Mouse (Mus musculus): ENCODE measurements around the gene Crabp1. TPM values are rescaled to one million over a fixed set of nuclear protein-coding genes. Genes with fewer than 3 reads are reported as not detected.

Gene Crabp1
- 10 to 100 TPM; 11.0 to 25.5 (median 15.2) TPM for total RNA-seq (2022)

DNA sequence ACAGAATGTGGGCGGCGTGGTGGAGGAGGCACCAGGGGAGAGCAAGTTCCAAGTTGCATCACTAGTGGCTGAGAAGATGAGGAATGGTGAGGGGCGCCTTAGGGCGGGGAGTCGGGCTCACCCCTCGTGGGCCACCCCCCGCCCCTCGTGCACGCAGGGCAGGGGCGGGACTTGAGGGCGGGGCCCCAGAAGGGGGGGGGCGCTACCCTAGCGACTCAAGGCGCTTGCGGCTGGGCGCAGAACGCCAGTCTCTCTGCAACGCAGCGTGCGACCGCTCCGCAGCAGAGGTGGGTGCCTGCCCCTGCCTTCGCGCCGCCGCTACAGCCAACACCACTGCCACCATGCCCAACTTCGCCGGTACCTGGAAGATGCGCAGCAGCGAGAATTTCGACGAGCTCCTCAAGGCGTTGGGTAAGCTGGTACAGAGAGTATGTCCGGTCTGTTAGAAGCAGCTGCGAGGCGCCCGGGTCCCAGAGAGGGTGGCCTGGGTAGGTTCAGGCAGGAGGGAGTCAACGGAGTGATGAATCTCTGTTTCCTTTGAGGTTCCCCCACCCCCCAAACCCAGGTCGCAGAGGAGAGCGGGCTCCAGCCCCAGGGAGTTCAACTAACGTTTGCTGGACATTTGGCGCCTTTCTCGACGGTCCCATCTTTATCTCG is at the start of gene Crabp1:
Crabp1 (plus strand) TSS at position 188 of the 657 bp plus-strand sequence.
- no peak for DNase-seq

DNA sequence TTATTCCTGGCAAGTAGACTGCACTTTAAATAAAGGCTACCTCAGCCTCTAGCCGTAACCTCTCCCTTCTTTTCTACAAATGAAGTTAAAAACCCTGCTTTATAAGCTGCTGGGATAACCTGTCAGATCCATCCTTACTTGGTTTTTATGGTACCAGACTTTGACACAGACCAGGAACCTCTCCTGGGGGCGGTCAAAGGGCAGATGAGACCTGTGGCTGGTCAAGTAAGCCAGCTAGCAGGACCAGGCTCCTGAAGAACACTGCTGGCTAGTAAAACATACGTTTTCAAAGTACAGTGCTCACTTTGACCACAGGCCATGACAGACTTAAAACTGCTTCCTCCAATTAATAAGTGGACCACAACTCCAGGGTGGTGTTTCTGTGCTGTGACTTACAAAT is 48.8 kb upstream of the Crabp1 start:
- no peak for DNase-seq

DNA sequence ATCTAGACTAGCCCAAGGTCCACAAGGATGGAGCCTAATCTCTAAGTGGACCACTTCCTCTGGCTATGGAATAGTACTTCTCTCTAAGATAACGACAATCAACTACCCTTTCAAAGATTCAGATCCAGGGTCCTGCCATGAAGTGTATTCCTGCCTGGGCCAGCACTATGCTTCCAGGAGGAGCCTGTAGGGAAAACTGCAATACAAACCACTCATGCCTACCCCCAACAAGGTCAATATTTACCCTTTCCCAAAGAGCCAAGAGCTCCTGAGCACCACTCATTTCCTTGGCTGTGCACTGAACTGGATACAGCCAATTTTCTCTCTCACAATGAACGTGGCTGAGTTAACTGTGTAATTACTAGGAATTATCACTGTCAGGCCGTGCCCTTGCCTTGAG is 47.0 kb upstream of the Crabp1 start:
- DNase-seq = no peak

DNA sequence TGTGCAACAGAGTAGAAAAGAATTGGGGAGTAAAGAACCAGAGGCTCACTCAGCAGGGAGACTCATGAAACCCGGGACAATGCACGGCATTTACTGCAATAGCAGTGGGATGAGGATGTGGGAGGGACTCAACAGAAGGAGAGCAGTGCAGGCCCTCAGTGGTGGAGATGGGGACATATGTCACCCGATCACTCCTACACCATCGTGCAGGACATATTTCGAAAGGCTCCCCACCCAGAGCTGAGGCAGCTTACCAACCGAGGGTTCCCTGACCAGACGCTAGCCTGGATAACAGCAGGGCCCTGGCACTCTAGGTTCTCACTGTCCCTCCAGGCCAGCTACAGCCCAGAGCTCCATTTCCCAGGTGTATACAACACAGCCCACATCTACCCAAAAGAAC is 42.4 kb upstream of the Crabp1 start:
- no peak for DNase-seq

DNA sequence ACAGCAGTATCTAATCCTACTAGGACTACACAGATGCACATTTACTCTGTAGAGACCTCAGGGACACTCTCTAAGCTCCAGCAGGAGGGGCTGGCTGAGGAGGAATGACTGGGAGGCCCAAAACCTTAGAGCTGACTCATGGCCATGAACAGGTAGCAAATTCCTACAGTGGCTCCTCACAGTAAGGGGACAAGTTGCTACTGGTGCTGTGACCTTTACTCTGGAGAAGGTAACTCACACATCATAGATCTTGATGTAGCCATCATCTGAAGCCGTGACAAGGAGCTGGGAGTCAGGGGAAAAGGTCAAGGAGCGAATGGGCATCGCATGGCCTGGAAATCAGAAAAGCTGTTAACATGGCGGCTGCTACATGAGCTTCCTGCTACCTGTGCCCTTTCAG is 42.0 kb upstream of the Crabp1 start:
- no peak for DNase-seq

DNA sequence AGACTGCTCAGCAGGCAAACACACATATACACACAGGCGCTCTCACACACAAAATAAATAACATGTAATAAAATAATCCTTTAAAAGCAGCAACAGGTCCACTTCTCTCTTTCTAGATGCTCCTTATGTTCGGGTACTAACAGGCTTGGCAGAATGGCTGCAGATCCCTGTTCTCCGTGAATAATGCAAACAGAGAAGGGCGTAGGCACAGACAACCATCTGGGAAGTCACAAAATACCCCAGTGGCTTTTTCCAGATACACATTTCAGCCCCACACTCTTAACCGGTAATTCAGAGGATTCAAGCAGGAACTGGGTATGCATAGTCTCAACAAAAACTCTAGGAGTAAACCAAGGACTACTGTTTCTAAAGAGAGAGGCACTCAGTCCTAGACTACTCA is 38.2 kb upstream of the Crabp1 start:
- DNase-seq = no peak

DNA sequence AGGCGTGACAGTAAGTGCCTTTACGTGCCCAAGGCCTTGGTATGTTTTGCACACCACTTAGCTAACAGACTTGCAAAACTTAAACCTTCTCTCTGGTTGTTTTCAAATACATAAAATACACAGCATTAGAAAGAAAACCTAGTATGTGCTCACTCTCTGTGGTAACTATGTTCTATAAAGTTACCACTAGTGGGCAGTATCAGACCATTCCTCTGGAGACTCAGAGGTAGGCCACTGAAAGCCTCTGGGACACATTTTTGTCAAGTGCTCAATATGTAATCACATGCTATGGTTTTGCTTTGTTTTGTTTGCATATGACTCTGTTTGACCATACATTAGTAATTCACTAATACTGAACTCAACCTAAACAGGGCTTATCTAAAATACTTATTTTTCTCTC is 32.4 kb upstream of the Crabp1 start:
- DNase-seq = no peak

DNA sequence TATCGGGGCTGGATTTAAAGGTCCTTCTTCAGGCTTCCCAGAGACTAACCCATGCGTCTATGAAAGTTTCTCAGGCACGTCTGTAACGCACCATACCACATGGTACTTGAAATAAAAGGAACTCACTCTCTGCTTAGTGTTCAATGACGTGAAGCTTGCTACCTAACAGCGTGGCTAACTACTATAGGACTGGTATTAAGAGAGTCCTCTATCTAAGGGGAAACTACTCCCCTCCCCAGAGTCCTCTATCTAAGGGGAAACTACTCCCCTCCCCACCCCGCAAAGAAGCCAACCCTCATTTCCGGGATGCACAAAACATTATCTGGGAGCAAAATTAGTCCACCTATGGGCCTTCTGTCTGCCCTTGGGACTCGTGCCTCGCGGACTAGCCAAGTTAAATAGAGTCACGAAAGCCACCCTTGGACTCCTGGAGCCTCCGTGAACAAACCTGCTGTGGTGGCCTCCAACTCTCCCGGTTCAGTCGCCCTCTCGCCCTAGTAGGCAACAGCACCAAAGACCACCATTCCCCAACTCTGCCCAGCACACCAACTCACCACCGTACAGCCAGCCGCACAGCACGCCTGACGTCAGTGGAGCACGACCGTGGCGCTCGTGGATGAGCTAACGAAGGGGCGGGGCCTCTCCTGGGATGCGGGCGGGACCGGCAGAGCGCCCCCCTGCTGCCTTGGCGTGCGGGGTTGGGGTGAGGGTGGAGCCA is 30.5 kb upstream of the Crabp1 start, which contains the start of gene Wdr61:
Wdr61 (minus strand) TSS at position 599 of the 718 bp plus-strand sequence.
- peak; percentile 95 for DNase-seq

DNA sequence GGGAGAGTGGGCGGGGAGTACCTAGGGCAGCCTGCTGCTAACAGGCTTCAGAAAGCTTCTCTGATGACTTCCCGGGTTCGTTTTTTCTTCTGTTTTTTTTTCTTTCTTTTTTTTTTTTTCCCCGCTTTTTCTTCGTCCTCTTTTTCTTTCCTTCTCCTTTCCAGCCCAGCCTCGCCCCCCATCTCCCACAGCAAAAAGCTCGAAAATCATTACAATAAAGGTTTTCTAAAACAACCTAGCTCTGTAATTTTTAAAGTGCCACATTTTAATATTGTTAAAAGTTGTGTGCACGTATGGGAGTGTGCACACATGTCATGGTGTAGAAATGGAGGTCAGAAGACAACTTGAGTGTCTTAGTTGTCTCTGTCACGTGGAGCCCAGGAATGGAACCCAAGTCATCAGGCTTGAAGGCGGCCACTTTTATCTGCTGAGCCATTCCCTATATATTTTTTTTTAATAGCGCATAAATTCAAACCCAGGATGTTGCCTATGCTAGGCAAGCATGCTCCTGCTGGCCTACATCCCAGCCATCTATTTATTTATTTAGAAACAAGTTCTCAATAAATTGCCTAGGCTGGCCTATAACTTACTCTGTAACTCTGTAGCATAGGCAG is 29.8 kb upstream of the Crabp1 start:
- DNase-seq = no peak

DNA sequence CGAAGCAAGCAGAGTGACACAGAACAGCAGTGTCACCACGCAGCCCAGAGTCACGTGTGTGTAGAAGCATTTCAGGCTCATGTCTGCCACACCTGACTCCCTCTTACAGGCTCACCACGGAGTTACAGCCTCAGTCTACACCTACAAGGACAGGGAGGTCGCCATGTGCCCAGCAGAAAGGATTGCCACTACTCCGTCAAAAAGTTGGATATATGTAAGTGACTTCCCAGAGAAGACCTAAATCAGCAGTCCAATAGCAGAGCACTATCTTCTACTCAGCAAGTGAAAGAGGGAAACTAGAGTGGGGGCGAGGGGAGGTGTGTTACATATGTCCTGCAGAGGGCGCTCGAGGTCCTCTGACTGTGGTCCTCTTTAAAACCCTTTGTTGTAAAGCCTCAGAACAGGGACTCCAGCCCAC is 28.3 kb upstream of the Crabp1 start:
- DNase-seq = no peak

DNA sequence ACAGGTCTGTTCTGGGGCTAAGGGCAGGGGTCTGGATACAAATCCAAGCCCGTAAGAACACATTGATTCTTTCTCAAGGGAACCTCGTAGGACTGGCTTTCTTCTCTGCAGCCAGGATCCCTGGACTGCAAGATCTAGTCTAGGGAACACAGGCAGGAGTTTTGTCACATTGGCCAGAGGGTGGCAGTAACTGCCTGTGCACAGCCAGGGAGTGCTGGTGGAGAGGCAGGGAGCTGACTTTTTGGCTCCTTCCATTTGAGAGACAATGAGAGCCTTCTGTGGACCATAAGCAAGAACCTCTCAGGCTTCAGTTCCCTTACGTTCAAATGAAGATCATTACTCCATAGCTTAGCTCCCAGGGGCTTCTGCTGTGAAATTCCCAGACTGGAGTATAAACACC is 26.2 kb upstream of the Crabp1 start:
- DNase-seq = no peak

DNA sequence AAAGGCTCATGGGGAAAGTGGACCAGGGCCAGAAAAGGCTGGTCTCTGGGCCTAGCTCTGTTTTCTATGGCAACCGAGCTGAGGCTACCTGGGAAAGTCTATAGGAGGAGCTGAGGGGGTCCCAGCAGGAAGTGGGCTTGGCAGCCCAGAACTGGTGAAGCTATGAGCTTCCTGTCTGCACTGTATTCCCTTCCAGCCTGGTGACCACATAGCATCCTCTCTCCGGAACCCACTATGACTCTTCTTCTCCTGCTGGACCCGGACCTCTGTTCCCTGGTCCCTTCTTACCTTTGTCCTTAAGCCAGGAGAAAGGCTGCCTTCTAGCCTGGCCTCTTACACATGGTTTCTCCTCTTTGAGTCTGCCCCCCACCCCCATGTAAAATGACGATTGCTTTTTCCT is 20.7 kb upstream of the Crabp1 start:
- no peak for DNase-seq

DNA sequence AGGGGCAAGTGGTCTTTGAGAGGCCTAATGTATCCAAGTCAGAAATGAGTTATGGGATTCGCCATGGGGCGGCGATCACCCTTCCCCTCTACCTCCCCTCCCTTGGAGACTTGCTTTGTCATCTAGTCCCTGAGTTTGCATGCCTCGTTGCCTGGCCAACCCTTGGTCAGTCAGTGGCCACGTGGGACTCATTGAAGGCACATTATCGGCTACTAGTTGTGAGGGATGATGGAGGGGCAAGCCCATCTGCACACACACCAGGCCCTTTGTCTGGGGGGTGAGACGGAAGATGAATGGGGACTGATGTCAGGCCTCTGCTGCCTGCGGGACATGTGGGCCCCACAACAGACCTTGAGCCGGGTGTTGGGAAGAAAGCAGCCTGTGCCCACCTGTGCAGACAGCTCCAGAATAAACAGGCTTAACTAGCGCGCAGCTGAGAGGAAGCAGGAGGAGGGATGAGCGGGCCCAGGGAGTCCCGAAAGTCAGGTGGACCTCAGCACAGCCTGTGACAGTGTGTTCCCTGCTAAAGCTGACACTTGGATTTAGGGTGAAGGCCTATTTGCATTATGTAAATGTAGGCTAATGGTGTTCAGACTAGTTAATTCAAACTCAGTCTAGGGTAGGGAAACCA is 18.7 kb upstream of the Crabp1 start:
- DNase-seq = no peak

DNA sequence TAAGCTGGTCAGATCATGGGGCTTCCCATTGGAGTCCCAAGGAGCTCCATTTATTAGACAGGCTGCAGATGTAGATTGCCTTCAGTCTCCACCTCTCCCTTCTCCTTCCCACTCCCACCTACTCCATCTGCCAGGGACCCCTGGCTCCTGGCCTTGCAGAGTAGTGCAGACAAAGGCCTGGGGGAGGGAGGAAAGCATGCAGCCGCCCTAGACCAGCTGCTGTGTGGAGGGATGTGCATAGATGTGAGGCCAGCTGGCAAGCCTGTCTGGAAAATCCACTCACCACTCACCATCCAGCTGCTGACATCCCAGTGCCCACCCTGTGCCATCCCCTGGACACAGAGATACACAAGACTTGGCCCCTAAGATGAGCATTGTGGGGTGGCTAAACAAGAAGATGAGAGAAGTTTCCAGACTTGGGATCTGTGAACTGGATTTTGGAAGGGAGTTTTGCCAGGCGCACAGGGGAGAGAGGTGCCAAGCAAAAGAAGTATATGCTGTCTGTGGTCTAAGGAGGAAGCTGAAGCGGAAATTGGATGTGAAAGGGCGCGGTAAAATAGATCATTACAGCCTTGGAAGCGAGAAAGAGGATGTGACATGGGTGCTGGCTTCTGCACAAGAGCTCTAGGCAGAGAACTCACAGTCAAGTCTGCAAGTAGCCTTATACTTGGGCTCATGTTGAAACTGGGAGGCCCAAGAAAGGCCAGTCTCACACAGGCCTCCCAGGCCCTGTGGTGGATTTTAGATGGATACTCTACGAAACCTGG is 14.2 kb upstream of the Crabp1 start:
- no peak for DNase-seq

DNA sequence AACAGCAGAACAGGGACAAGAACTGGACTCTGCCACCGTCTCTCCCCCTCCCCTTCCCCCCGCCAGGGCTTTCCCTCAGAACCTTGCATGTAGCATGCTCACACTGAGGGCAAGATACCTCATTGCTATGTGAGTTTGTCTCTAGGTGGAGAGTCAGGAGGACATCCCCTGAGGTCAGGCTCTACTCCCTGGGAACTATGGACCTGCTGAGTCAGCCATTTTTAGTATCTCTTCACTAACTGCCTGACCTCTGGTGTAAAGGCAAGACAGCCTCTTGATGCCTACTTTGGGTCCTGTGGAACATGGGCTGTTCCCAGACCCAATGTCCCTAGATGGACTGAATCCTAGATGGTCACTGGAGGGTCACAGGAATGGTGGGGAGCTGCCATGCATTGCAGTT is 12.9 kb upstream of the Crabp1 start:
- DNase-seq = no peak

DNA sequence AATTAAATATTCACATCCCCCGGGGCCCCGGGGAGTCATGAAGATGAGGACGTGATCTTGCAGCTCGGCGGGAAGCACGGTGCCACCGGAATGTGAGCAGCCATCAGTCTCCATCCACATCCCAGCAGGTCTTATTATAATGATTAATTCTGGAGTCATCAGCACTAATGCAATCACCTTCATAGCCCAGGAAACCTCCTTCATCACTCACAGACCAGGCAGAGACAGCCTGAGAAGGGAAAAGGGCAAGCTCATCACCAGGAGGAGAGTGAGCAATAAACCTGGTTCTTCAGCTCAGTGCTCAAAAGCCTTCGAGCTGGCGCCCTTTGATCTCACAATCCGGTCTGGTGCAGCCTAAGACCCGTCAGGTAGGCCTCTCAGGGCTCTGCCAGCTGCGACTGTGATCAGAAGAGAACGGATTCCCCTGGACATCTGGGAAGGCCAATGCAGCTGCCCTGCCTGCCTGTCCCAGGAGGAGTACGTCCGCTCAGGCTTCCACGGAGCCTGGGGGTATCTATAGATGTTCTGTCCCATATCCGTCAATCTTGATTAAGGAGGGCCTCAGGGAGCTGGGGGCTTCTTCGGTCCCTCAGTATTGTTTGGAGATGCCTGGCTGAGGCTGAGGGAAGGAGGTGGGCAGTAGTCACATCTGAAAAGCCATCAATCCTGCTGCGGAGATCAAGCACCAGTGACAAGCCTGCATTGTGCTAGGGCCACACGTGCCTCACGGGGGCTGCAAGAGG is 12.2 kb upstream of the Crabp1 start:
- no peak for DNase-seq

DNA sequence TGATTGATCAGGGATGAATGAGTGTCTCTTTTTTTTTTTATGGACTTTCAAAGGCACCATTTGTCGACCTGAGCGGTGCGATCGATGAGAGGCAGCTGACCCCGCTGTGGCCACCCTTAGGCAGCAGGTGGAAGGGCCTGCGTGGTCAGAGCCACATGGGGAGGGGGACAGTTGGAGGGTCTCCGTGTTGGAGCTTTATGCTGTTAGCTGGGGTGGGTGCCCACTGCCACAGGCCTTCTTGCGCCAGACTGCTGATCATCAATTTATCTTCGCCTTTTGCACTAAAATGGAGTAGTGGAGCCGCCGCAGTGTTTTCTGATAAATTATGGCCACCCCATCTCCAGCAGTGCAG is 11.6 kb upstream of the Crabp1 start:
- no peak for DNase-seq

DNA sequence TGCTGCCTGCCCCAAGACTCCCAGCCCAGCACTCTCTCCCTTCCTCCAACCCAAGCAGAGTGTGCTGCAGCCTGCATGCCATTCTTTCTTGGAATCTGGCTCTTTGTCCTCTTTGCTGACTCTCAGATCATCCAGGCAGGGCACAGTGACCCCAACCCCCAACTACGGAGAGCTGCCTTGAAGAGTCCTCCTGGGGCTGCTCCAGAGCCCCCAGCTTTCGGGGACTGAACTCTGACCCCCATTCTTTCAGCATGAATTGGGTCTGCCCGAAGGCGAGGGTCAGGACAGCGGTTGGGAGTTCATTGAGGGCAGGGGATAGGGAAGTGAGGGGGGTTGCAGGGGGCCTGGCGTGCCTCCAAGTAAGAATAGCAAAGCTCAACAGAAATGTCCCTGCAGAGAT is 5.0 kb upstream of the Crabp1 start:
- no peak for DNase-seq

DNA sequence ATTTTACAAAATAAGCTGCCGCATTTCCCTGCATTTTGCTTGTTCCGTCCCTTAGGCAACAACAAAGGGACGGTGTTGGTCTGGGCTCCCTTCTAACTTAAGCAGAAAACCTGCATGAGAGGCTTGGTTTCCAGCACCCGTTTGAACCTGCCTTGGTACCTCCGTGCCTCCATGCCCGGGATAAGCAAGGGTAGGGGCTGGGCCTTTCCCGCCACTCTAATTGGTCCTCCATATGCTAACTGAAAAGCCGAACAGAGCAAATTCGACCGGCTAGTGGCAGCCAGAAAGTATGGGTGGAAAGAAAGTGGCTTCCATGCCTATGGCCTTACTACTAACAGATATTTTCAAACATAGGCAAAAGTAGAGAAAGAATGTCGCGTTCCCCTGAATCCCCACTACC is 457 bp upstream of the Crabp1 start:
- no peak for DNase-seq

DNA sequence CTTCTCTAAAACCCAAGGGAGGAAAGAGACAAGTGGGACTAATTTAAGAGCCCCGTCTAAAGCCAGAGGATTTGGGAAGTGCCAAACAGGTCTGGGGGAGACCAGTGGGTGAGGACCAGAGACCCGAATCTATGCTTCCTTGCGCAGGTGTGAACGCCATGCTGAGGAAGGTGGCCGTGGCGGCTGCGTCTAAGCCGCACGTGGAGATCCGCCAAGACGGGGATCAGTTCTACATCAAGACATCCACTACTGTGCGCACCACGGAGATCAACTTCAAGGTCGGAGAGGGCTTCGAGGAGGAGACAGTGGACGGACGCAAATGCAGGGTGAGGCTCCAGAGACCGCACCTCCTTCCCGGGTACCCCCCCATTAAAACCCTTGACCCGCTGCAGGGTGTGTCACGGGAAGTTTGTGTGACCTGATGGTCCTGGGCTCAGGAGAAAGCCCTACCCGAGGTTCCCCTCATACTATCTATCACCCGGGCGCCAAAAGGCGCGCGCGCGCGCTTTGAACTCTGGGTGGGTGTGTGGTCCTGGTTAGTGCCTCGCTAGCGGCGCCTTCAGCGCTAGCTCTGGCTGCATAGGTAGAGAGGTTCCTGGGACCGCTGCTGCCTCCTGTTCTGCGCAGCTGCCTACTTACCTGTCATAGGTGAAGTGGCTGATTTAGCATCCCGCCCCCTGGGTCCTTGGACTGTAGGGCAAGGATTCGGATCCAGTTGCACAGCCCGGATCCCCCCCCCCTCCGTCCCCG is 963 bp downstream of the Crabp1 start:
- DNase-seq = no peak

DNA sequence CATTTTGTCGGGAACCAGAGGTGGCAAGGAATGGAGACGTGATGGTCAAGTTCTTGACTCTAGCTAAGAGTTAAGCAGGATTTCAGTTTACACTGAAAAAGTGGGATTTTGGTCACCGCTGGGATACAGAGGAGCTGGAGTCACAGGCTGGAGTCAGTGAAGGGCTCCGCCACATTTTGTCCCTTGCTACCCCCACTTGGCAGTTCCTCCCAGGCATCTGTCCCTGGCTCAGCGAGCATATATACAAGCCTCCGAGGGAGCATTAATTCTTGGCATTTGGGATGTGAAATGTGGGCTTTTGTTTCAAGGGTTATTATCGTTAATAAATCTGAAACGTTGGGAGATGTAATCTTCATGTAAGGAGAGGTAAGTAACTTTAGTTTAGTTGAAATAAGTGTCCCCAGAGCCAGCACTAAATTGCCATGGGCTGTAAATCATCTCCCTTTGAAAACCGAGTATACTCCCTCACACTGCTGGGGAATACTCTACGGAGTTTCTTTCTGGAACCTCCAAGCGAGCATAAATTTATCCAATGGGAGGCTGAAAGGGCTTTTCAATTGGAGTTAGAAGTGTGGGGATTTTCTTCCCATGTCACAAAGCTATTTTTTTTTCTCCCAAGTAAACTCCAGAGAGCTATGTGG is 5.7 kb downstream of the Crabp1 start:
- no peak for DNase-seq

All from adrenal gland, adult 8-10 months (tissue).